Mouse (Mus musculus): ENCODE results near the gene Crb3.

Gene Crb3

GRCm38 (mm10) chr17:57062011-57062521 lies 3.2 kb downstream of the Crb3 start:
- DNase-seq (ENCODE audit: low spot score in 2 of 2), result no peak

DNA sequence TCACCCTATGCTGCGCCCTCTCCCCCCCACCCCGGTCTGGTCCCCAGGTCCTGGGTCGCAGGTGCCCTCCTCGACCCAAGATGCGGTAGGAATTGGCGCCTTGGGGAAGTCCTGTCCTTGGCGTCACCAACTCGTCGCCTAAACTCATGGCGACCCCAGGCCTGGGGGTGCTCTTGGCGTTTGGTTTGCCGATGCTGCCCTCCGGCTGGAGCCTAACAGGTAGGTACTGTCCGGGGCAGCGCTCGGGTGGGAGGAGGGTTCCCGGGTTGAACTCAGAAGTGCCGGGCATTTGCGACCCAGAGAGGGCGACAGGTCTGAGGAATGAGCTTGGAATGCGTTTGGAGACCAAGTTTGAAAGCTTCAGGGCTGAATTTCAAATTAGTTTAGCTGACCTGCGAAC lies 3.6 kb downstream of the Crb3 start:
- DNase-seq (ENCODE audit: low spot score in 2 of 2), result no peak

DNA sequence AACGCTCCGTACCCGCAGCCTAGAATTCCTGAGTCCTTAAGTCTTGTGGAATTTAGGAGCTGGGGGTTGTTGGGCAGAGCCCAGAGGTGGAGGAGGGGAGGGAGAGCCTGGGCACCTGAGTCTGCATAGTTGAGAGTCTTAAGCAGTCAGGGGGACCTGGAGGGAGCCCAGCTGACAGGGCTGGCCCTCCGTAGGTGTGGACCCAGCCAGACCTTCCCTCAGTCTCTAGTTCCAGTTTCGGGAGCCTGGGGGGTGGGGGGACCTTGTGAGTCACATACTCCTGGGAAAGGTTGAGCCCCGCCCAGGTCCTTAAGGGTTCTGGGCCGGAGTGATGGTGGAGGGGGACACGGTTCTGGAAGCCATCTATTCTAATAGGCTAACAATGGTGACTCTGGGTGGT lies 4.1 kb downstream of the Crb3 start:
- no peak for DNase-seq (ENCODE audit: low spot score in 2 of 2)

DNA sequence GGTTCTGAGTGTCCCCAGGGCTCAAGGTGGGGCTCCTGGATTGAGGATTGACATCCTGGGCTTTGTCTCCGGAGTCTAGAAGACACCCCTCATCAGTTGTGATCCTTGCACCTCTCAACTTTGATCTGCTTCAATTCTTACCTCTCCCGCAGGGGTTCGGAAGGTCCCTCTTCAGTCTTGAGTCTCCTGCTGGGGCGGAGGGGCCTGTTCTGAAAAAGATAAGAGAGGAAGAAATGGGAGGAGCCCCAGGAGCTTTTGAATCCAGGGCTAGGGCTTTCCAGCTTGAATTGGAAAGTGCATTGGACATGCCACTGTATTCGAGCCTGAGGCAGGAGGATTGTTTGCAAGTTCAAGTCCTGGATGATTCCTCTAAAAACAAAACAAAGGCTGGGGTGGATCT lies 8.0 kb downstream of the Crb3 start:
- DNase-seq (ENCODE audit: low spot score in 2 of 2), result no peak

- no peak for DNase-seq (ENCODE audit: low spot score in 2 of 2)
Measured at GRCm38 (mm10) chr17:57070272-57070671, 11.4 kb downstream of the Crb3 start.

- DNase-seq (ENCODE audit: low spot score in 2 of 2), result no peak
Measured at GRCm38 (mm10) chr17:57070699-57071098, 11.8 kb downstream of the Crb3 start.

GRCm38 (mm10) chr17:57076916-57077315 lies 18.0 kb downstream of the Crb3 start:
- no peak for DNase-seq (ENCODE audit: low spot score in 2 of 2)

DNA sequence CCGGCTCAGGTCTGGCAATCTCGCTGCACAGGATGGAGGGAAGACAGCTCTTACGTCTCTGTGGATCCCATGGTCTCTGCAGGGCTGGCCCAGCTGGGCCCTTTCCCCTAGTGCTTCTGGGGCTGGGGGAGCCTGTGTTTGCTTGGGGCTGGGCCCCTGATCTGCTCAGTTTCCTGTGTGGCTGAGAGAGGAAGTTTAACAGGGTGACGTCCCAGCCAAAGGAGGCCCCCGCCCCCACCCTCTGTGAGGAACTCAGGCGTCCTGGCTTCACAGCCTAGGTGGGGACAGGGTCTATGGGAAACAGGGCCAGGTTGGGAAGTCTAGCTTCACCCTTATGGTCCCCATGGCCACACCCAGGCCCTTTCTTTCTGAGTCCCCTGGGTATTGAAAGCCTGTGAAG lies 19.4 kb downstream of the Crb3 start, which contains the start of gene Dennd1c:
Gene Dennd1c (minus strand): TSS at position 179 of the 400 bp plus-strand sequence.
- DNase-seq (ENCODE audit: low spot score in 2 of 2), result no peak

DNA sequence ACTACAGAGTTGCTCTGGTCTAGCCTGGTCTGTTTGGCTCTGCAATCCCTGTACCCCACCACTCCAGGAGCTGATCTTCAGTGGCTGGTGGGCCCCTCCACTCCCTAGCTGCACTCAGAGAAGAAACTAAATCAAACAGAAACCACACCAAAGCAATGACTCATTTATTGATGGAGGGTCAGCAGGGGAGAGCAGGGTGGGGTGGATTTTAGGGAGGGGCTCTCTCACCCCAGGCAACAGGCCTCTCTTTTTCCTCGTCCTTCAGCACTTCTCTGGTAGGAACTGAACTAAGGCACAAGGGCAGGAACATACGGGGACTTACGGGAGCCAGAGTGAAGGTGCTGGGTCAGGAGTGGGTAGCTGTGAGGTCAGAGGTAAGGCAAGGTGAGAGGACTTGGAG lies 21.0 kb downstream of the Crb3 start:
- no peak for DNase-seq (ENCODE audit: low spot score in 2 of 2)

DNA sequence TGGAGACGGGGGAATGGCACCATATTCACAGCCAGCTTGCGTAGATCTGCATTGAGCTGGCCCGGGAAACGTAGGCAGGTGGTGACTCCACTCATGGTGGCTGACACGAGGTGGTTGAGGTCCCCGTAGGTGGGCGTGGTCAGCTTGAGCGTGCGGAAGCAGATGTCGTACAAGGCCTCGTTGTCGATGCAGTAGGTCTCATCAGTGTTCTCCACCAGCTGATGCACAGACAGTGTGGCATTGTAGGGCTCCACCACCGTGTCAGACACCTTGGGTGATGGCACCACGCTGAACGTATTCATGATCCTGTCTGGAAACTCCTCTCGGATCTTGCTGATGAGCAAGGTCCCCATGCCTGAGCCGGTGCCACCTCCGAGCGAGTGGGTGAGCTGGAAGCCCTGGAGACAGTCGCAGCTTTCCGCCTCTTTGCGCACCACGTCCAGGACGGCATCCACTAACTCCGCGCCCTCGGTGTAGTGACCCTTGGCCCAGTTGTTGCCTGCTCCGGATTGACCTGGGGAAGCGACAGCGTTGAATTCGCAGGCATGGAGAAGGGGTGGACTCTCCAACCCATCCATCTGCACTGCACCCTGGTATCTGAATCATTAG lies 22.4 kb downstream of the Crb3 start:
- DNase-seq (ENCODE audit: low spot score in 2 of 2), result no peak

DNA sequence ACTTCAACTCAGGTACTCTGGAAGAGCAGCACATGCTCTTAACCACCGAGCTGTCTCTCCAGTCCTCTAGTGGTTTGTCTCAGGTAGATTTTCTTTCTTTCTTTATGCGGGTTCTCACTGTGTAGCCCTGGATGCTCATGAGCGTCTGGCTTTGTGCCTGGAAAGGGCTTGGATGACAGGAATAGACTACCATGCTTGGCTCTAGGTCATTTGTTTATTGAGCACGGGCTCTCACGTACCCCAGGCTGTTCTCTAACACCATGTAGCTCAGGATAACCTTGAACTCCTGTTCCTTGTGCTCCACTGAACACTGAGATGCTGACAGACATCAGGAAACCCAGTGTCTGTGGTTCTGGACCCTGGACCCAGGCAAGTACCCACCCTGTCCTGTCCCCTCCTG lies 23.6 kb downstream of the Crb3 start:
- DNase-seq (ENCODE audit: low spot score in 2 of 2), result no peak

GRCm38 (mm10) chr17:57085970-57086757 lies 27.3 kb downstream of the Crb3 start:
- no peak for DNase-seq (ENCODE audit: low spot score in 2 of 2)

DNA sequence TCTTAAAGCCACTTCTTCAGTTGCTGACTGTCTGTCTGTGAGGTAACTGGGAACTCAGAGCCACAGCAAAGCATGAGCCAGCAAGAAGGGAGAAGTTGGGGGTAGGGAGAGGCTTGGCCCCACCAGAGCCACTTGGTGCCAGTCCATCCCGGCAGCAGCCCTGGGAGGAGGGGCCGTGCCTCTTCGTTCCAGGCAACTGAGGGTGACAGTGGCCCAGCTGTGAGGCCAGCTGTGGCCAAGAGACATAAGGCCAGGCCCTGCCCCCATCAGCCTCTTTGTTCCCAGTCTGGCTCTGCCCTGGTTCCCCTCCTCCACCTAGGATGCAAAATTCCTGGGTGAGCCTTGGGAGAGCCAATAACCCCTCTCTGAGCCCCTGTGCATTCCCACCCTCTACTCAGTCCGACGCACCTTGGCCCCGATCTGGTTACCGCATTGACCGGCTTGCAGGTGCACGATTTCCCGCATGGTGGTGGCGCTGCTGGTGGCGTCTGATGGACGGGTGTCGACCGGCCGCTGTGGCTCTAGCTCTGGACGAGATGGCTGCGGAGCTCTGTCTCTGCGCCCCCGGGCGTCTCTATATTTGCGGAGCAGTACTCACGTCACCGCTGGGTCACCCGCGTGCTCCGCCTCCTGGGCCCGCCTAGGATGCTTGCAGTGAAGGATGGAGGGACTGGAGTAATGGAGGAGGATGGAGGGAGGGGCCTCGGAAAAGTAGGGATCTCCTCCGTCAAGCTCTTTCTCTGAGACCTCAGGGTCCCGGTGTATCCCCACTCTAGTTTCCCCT lies 28.3 kb downstream of the Crb3 start, which contains the start of gene Tubb4a:
Gene Tubb4a (minus strand): TSS at position 734 of the 784 bp plus-strand sequence.
- DNase-seq (ENCODE audit: low spot score in 2 of 2), result peak; percentile 78 to 82

DNA sequence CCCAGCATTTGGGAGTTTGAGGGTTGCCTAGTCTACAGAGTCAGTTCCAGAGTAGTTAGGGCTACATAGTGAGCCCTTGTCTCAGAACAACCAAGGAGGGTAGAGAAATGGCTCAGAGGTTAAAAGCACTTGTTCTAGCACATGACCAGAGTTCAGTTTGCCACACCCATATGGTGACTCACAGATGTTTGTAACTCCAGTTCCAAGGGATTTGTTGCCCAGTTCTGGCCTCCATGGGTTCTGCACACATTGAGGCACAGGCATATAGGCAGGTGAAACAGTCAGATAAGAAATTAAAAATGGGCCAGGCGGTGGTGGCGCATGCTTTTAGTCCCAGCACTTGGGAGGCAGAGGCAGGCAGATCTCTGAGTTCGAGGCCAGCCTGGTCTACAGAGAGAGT lies 35.3 kb downstream of the Crb3 start:
- DNase-seq (ENCODE audit: low spot score in 2 of 2), result no peak

- no peak for DNase-seq (ENCODE audit: low spot score in 2 of 2)
Measured at GRCm38 (mm10) chr17:57095855-57096622, 37.1 kb downstream of the Crb3 start.

GRCm38 (mm10) chr17:57096623-57096920 lies 37.7 kb downstream of the Crb3 start:
- DNase-seq (ENCODE audit: low spot score in 2 of 2), result peak; percentile 53 to 81

DNA sequence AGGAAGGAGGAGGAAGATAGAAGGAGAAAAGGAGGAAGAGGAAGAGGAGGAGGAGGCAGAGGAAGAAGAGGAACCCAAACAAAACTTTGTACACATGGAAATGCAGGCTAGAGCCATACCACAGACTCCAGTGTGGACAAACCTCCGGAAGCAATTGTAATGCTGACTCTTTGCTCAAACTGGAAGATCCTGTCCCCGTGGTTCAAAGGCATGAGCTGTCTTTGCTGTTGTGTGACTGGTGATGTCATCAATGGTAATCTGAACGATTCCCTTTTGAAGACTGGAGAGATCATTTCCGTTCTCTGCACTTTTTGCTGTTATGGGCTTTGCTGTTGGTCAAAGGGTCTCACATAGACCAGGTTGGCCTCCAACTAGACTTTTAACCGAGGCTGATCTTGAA lies 39.4 kb downstream of the Crb3 start:
- no peak for DNase-seq (ENCODE audit: low spot score in 2 of 2)

DNA sequence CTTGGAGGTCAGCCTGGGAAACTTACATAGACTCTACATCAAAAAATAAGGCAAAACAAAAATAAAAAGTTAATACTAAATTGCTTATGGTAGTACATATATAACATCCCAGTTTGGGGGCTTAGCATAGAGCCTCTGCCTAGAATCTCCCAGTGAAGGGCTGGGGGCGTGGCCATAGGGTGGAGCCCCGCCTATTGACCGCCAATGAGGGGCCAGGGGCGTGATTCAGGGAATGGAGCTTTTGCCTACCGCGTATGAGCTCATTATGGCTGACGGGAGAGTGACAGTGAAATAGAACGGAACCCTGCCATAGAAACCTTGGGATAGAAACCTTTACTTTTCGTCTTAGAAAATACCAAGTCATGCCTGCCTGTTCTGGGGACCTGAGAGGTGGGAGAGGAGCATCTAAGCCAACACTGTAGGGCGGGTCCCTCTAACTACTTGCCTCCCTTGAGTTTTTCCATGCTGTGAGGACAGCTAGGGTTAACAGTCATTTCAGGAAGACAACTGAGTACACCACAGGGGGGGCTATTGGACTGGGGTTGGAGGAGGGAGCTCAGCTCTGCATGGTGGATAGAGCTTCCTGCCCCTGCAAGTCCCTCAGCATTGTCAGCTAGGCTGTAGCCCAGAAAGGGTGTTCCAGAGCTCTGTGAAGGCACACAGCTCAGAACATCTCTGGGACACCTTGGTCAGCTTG lies 40.9 kb downstream of the Crb3 start:
- DNase-seq (ENCODE audit: low spot score in 2 of 2), result no peak

DNA sequence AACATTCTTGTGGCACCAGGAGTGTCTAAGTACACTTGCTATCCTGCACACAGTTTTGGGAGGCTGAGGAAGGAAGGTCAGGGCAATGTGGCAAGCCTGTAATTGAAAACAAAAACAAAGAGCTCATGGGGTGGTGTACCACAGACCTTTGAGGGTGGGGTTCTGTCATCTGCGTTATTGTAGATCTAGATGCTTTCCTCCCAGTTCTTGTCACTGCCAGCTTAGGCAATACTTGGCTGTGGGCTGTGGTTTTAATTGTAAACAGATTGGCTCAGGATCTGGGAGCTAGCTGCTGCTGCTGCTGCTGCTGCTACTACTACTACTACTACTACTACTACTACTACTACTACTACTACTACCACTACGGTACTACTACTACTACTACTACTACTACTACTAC lies 43.4 kb downstream of the Crb3 start:
- DNase-seq (ENCODE audit: low spot score in 2 of 2), result no peak

DNA sequence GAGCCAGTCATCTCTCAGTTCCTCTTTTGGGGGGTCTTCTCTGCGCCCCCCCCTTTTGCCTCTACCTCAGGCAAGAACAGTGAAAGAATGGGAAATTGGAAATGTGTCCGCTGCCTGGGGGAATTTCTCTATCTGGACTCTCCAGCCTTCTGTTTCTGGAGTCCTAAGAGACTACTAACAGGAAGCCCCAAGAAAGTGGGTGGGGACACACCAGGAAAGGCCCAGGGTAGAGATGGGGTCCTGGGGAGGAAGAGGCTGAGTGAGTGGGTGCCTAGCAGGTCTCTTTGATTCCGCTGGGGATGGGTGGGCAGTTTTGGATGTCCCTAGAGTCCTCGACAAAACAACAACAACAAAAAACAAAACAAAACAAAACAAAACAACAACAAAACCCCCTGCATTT lies 45.6 kb downstream of the Crb3 start:
- no peak for DNase-seq (ENCODE audit: low spot score in 2 of 2)
